Mouse (Mus musculus): ENCODE measurements around the gene Tas2r135. TPM values are rescaled to one million over a fixed set of nuclear protein-coding genes. Genes with fewer than 3 reads are reported as not detected.

The Tas2r135 gene
- polyA plus RNA-seq, 1 experiment, result not detected

- Histone ChIP-seq H3K4me2 (ENCODE audit: low read depth) (peak overlapping the region; percentile 53), H3ac (ENCODE audit: control insufficient read depth, insufficient read length) (no peak overlapping the region), H3K79me2 (ENCODE audit: control insufficient read depth, insufficient read depth) (no peaks in the 10 kb centered on the region), H3K4me3 (no peak overlapping the region), H3K36me3 (ENCODE audit: control insufficient read depth, insufficient read depth) (no peaks in the 10 kb centered on the region), H3K27me3 (ENCODE audit: control insufficient read depth, insufficient read depth, insufficient read length) (no peaks in the 10 kb centered on the region)
- TF ChIP-seq CEBPB (IDR thresholded peaks at IDR 0.05; ENCODE audit: insufficient read depth, poor library complexity, severe bottlenecking) (peak; percentile 78), SRF (IDR thresholded peaks at IDR 0.05; ENCODE audit: control insufficient read depth, insufficient read length, low read depth) (no peak)
Observed at GRCm38 (mm10) chr6:42419443-42419842, 14.2 kb downstream of the Tas2r135 start.

DNA sequence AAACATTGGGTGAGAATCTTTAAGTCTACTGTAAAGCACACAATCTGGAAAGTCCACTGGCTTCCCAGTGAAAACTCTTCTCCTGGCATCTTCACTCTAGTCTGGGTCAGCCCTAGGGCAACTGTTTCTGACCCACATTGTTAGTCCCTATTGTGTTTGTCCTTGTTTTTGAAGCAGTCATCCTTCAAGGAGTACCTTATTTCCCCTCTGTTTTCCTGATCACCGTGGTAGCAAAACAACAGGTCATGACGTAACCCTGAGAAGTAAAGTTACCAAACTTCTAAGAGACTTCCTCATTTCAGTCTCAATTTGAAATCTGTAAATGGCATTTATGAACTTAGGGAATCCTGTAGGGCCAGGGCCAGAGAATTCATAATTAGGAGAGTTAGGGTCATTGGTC, 16.2 kb downstream of the Tas2r135 start:
- H3K79me2 ChIP-seq (ENCODE audit: control insufficient read depth, insufficient read depth), result no peaks in the 10 kb centered on the region
- no peak overlapping the region for H3K4me2 ChIP-seq (ENCODE audit: low read depth)
- H3K36me3 ChIP-seq (ENCODE audit: control insufficient read depth, insufficient read depth), result no peaks in the 10 kb centered on the region
- H3K4me3 ChIP-seq, result no peak overlapping the region
- H3K27me3 ChIP-seq (ENCODE audit: control insufficient read depth, insufficient read depth, insufficient read length), result no peaks in the 10 kb centered on the region
- no peak overlapping the region for H3ac ChIP-seq (ENCODE audit: control insufficient read depth, insufficient read length)
- TF ChIP-seq MAX (IDR thresholded peaks at IDR 0.05; ENCODE audit: low read depth) (no peak), TCF3 (IDR thresholded peaks at IDR 0.05; ENCODE audit: insufficient read length, low read depth) (no peak), MYOG (IDR thresholded peaks at IDR 0.05; ENCODE audit: control insufficient read depth in 1 of 3, insufficient read depth in 1 of 3, insufficient read length in 2 of 3, low read depth in 2 of 3) (no peak)

GRCm38 (mm10) chr6:42424472-42424871, 19.2 kb downstream of the Tas2r135 start:
- no peak overlapping the region for H3ac ChIP-seq (ENCODE audit: control insufficient read depth, insufficient read length)
- H3K36me3 ChIP-seq (ENCODE audit: control insufficient read depth, insufficient read depth), result no peaks in the 10 kb centered on the region
- peak overlapping the region; percentile 28 for H3K4me2 ChIP-seq (ENCODE audit: low read depth)
- H3K4me3 ChIP-seq, result no peak overlapping the region
- H3K27me3 ChIP-seq (ENCODE audit: control insufficient read depth, insufficient read depth, insufficient read length), result no peaks in the 10 kb centered on the region
- TF ChIP-seq USF1 (IDR thresholded peaks at IDR 0.05; ENCODE audit: low read depth), result no peak
- H3K79me2 ChIP-seq (ENCODE audit: control insufficient read depth, insufficient read depth), result no peaks in the 10 kb centered on the region

DNA sequence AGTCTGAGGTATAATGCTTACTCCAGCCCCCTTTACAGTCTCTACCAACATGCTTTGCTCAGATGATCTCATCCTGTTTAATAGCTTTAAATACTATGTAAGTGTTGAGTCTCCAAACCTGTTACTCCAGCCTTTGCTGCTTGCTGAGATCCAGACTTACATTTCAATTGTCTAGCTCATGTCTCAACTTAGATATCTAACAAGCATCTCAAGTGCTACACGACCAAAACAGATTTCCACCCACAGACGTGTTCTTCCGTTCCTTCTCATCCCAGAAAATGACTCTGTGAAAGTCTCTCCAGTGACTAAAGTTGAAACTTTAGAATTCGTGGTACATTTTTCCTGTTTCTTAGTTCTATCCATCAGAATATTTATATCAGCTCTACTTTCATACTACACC, 21.1 kb downstream of the Tas2r135 start:
- H3K4me3 ChIP-seq, result no peak overlapping the region

GRCm38 (mm10) chr6:42433554-42433953, 28.3 kb downstream of the Tas2r135 start:
- no peaks in the 10 kb centered on the region for H3K36me3 ChIP-seq (ENCODE audit: control insufficient read depth, insufficient read depth)
- H3ac ChIP-seq (ENCODE audit: control insufficient read depth, insufficient read length), result no peak overlapping the region
- no peak overlapping the region for H3K4me3 ChIP-seq
- H3K79me2 ChIP-seq (ENCODE audit: control insufficient read depth, insufficient read depth), result no peaks in the 10 kb centered on the region
- TF ChIP-seq SRF (IDR thresholded peaks at IDR 0.05; ENCODE audit: control insufficient read depth, insufficient read length, low read depth) (no peak), TCF12 (IDR thresholded peaks at IDR 0.05; ENCODE audit: insufficient read depth, poor library complexity, severe bottlenecking) (no peak), USF1 (IDR thresholded peaks at IDR 0.05; ENCODE audit: low read depth) (no peak), MYOD1 (IDR thresholded peaks at IDR 0.05; ENCODE audit: control insufficient read depth in 1 of 3, insufficient read length in 2 of 3, low read depth in 2 of 3) (no peak), POLR2A (IDR thresholded peaks at IDR 0.05; ENCODE audit: insufficient read length, low read depth) (no peak), POLR2AphosphoS2 (IDR thresholded peaks at IDR 0.05; ENCODE audit: insufficient read length, low read depth) (no peak), MYOG (IDR thresholded peaks at IDR 0.05; ENCODE audit: control insufficient read depth in 1 of 3, insufficient read depth in 1 of 3, insufficient read length in 2 of 3, low read depth in 2 of 3) (no peak), CEBPB (IDR thresholded peaks at IDR 0.05; ENCODE audit: insufficient read depth, poor library complexity, severe bottlenecking) (no peak), E2F4 (IDR thresholded peaks at IDR 0.05; ENCODE audit: insufficient read depth) (no peak), MAX (IDR thresholded peaks at IDR 0.05; ENCODE audit: low read depth) (no peak), REST (IDR thresholded peaks at IDR 0.05; ENCODE audit: insufficient read depth, insufficient read length) (no peak), TCF3 (IDR thresholded peaks at IDR 0.05; ENCODE audit: insufficient read length, low read depth) (no peak)
- H3K27me3 ChIP-seq (ENCODE audit: control insufficient read depth, insufficient read depth, insufficient read length), result no peaks in the 10 kb centered on the region
- no peak overlapping the region for H3K4me2 ChIP-seq (ENCODE audit: low read depth)

More for the DNA sequence above, 21.1 kb downstream of the Tas2r135 start:
- Histone ChIP-seq H3ac (ENCODE audit: control insufficient read depth, insufficient read length) (no peak overlapping the region), H3K79me2 (ENCODE audit: control insufficient read depth, insufficient read depth) (no peaks in the 10 kb centered on the region), H3K4me2 (ENCODE audit: low read depth) (no peak overlapping the region), H3K27me3 (ENCODE audit: control insufficient read depth, insufficient read depth, insufficient read length) (no peaks in the 10 kb centered on the region), H3K36me3 (ENCODE audit: control insufficient read depth, insufficient read depth) (no peaks in the 10 kb centered on the region)
- TF ChIP-seq E2F4 (IDR thresholded peaks at IDR 0.05; ENCODE audit: insufficient read depth) (no peak), USF1 (IDR thresholded peaks at IDR 0.05; ENCODE audit: low read depth) (no peak), SRF (IDR thresholded peaks at IDR 0.05; ENCODE audit: control insufficient read depth, insufficient read length, low read depth) (no peak), TCF12 (IDR thresholded peaks at IDR 0.05; ENCODE audit: insufficient read depth, poor library complexity, severe bottlenecking) (no peak), CEBPB (IDR thresholded peaks at IDR 0.05; ENCODE audit: insufficient read depth, poor library complexity, severe bottlenecking) (no peak), MYOD1 (IDR thresholded peaks at IDR 0.05; ENCODE audit: control insufficient read depth in 1 of 3, insufficient read length in 2 of 3, low read depth in 2 of 3) (no peak), MAX (IDR thresholded peaks at IDR 0.05; ENCODE audit: low read depth) (no peak), POLR2AphosphoS2 (IDR thresholded peaks at IDR 0.05; ENCODE audit: insufficient read length, low read depth) (no peak), REST (IDR thresholded peaks at IDR 0.05; ENCODE audit: insufficient read depth, insufficient read length) (no peak), TCF3 (IDR thresholded peaks at IDR 0.05; ENCODE audit: insufficient read length, low read depth) (no peak), MYOG (IDR thresholded peaks at IDR 0.05; ENCODE audit: control insufficient read depth in 1 of 3, insufficient read depth in 1 of 3, insufficient read length in 2 of 3, low read depth in 2 of 3) (no peak)

DNA sequence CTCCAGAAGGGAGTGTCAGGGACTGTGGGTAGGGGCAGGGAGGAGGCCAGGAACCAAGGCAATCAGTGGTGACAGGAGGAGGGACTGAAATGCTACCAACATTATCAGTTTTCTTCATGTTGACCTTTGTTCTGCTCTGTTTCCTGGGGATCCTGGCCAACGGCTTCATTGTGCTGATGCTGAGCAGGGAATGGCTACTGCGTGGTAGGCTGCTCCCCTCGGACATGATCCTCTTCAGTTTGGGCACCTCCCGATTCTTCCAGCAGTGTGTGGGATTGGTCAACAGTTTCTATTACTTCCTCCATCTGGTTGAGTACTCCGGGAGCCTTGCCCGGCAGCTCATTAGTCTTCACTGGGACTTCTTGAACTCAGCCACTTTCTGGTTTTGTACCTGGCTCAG, 29.2 kb downstream of the Tas2r135 start, which contains the start of gene Tas2r126:
Tas2r126 (plus strand) TSS at position 90 of the 400 bp plus-strand sequence.
- H3K79me2 ChIP-seq (ENCODE audit: control insufficient read depth, insufficient read depth), result no peaks in the 10 kb centered on the region
- no peak within 1 kb of the TSS for H3K4me2 ChIP-seq (ENCODE audit: low read depth)
- TF ChIP-seq POLR2A (IDR thresholded peaks at IDR 0.05; ENCODE audit: insufficient read length, low read depth), result no peak
- TF ChIP-seq CEBPB (IDR thresholded peaks at IDR 0.05; ENCODE audit: insufficient read depth, poor library complexity, severe bottlenecking), result no peak
- TF ChIP-seq SRF (IDR thresholded peaks at IDR 0.05; ENCODE audit: control insufficient read depth, insufficient read length, low read depth), result no peak
- TF ChIP-seq TCF3 (IDR thresholded peaks at IDR 0.05; ENCODE audit: insufficient read length, low read depth), result no peak
- TF ChIP-seq E2F4 (IDR thresholded peaks at IDR 0.05; ENCODE audit: insufficient read depth), result no peak
- no peak for TF ChIP-seq REST (IDR thresholded peaks at IDR 0.05; ENCODE audit: insufficient read depth, insufficient read length)
- no peak for TF ChIP-seq POLR2AphosphoS2 (IDR thresholded peaks at IDR 0.05; ENCODE audit: insufficient read length, low read depth)
- no peak for TF ChIP-seq MYOG (IDR thresholded peaks at IDR 0.05; ENCODE audit: control insufficient read depth in 1 of 3, insufficient read depth in 1 of 3, insufficient read length in 2 of 3, low read depth in 2 of 3)
- no peak for TF ChIP-seq USF1 (IDR thresholded peaks at IDR 0.05; ENCODE audit: low read depth)
- TF ChIP-seq TCF12 (IDR thresholded peaks at IDR 0.05; ENCODE audit: insufficient read depth, poor library complexity, severe bottlenecking), result no peak
- no peak for TF ChIP-seq MAX (IDR thresholded peaks at IDR 0.05; ENCODE audit: low read depth)
- no peak for TF ChIP-seq MYOD1 (IDR thresholded peaks at IDR 0.05; ENCODE audit: control insufficient read depth in 1 of 3, insufficient read length in 2 of 3, low read depth in 2 of 3)
- H3K27me3 ChIP-seq (ENCODE audit: control insufficient read depth, insufficient read depth, insufficient read length), result no peaks in the 10 kb centered on the region
- no peaks in the 10 kb centered on the region for H3K36me3 ChIP-seq (ENCODE audit: control insufficient read depth, insufficient read depth)
- H3ac ChIP-seq (ENCODE audit: control insufficient read depth, insufficient read length), result no peak within 1 kb of the TSS
- no peak within 1 kb of the TSS for H3K4me3 ChIP-seq
